Mouse (Mus musculus) hindbrain, embryonic 15.5 days (tissue): ENCODE data around the gene Ptk7. TPM values are rescaled to one million over a fixed set of nuclear protein-coding genes. Genes with fewer than 3 reads are reported as not detected.

ENCODE experiments used
- ATAC-seq: fragments of 200-750 bp; cut with Nextera tagmentation; 2 replicates; pipeline ENCODE4 v1.8.0; 2017; ENCODE audit warnings: low read depth, moderate number of reproducible peaks, moderate TSS enrichment; ENCODE audit not compliant: low FRiP score
- H3K27ac ChIP-seq: fragments of 300-500 bp; sonication (generic); replicated peaks from 2 replicates; pipeline ENCODE4 v1.5.1; 2015; ENCODE audit warnings: mild to moderate bottlenecking, inconsistent platforms
- H3K27me3 ChIP-seq: fragments of 300-500 bp; sonication (generic); 2 replicates; pipeline ENCODE4 v1.6.1; 2015; ENCODE audit warnings: control low read depth, inconsistent platforms
- H3K36me3 ChIP-seq: fragments of 300-500 bp; sonication (generic); 2 replicates; pipeline ENCODE4 v1.6.1; 2015; ENCODE audit warnings: control low read depth, inconsistent platforms
- H3K4me1 ChIP-seq: fragments of 300-500 bp; sonication (generic); replicated peaks from 2 replicates; pipeline ENCODE4 v1.6.1; 2015; ENCODE audit warnings: control low read depth, inconsistent platforms
- H3K4me2 ChIP-seq: fragments of 300-500 bp; sonication (generic); 2 replicates; pipeline ENCODE4 v1.6.1; 2015; ENCODE audit warnings: moderate library complexity, mild to moderate bottlenecking, inconsistent platforms
- H3K4me3 ChIP-seq: fragments of 300-500 bp; sonication (generic); 2 replicates; pipeline ENCODE4 v1.5.1; 2015; ENCODE audit warnings: mild to moderate bottlenecking, inconsistent platforms
- H3K9ac ChIP-seq: fragments of 300-500 bp; sonication (generic); 2 replicates; pipeline ENCODE4 v1.6.1; 2015; ENCODE audit warnings: inconsistent platforms
- H3K9me3 ChIP-seq: fragments of 300-500 bp; sonication (generic); 2 replicates; pipeline ENCODE4 v1.6.1; 2016; ENCODE audit warnings: control low read depth, inconsistent platforms
- WGBS: fragments of 180-500 bp; shearing (Covaris S2); methylation state at CpG from one replicate; pipeline ENCODE4 v1.1.7; 2015; 5-methylcytosine and 5-hydroxymethylcytosine counted together
- polyA plus RNA-seq: library from polyadenylated mRNA; unstranded; fragments of >200 nt; fragmentation: Nextera tagmentation; extraction: Ambion mirVana; gene quantifications from 2 replicates; pipeline ENCODE4 v1.2.1, GENCODE M21; 2015

Gene Ptk7
- polyA plus RNA-seq, 1 experiment from 2014 or later = 34.1 TPM

DNA sequence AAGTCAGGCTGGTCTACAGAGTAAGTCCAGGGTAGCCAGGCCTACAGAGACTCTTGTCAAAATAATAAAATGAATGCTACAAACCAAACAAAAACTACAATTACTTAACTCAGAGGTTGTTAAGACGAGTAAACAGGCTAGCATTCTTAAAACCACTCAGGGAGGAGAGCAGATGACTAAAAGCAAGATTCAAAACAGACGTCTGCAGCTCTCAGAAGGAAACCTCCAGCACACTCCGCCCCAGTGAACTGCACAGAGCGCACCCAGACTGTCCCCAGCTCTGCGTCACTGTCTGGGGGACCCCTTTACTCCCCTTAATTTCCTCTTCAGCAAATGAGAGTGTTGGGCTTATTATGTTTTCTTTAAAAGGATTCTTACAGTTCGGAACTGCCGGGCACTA lies 77.2 kb downstream of the Ptk7 start:
- peak overlapping the region; percentile 68; the same call in 1 of the 2 replicates for H3K27ac ChIP-seq
- peaks cover 39% of the 10 kb centered on the region for H3K4me1 ChIP-seq
- no peaks in the 10 kb centered on the region; the same call in 1 of the 2 replicates for H3K27me3 ChIP-seq
- peak overlapping the region; percentile 91; the same call in 1 of the 2 replicates for H3K4me3 ChIP-seq
- H3K36me3 ChIP-seq = peaks cover 40% of the 10 kb centered on the region
- H3K9me3 ChIP-seq = no peaks in the 10 kb centered on the region
- peak overlapping the region; percentile 84 for H3K4me2 ChIP-seq
- ATAC-seq = no peak
- no peak overlapping the region for H3K9ac ChIP-seq
- WGBS = 83% methylated on average over 7 of the region's 7 CpGs

DNA sequence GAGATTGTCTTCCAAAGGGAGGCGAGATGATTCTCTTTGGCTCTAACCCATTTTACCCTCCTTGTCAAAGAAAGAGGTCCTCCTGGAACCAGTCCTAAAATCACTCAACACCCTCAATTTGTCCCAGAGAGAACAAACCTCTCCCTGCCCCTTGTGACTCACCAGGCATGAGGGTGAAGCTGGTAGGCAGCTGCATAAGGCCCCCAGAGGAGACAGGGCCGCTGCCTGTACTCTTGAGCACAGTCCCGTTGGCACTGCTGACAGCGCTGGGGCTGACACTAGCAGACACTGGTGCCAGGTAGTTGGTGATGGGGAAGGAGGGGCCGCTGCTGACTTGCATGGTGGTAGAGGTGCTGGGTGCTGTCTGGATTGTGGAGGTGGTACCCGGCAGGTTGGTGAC lies 77.9 kb downstream of the Ptk7 start:
- 92% methylated on average over 6 of the region's 6 CpGs for WGBS

GRCm38 (mm10) chr17:46550904-46551303 lies 78.4 kb downstream of the Ptk7 start:
- H3K27ac ChIP-seq = no peak overlapping the region
- H3K9me3 ChIP-seq = no peaks in the 10 kb centered on the region
- no peak overlapping the region for H3K4me3 ChIP-seq
- peaks cover 42% of the 10 kb centered on the region for H3K4me1 ChIP-seq
- 89% methylated on average over 7 of the region's 7 CpGs for WGBS
- no peaks in the 10 kb centered on the region; the same call in 1 of the 2 replicates for H3K27me3 ChIP-seq
- peaks cover 40% of the 10 kb centered on the region for H3K36me3 ChIP-seq
- H3K9ac ChIP-seq = no peak overlapping the region
- no peak for ATAC-seq
- no peak overlapping the region for H3K4me2 ChIP-seq

More for the DNA sequence above, 77.9 kb downstream of the Ptk7 start:
- H3K27ac ChIP-seq = no peak overlapping the region
- H3K4me3 ChIP-seq = no peak overlapping the region
- H3K9ac ChIP-seq = no peak overlapping the region
- H3K4me2 ChIP-seq = no peak overlapping the region
- peaks cover 40% of the 10 kb centered on the region for H3K36me3 ChIP-seq
- H3K9me3 ChIP-seq = no peaks in the 10 kb centered on the region
- H3K4me1 ChIP-seq = peaks cover 40% of the 10 kb centered on the region
- no peak for ATAC-seq
- no peaks in the 10 kb centered on the region; the same call in 1 of the 2 replicates for H3K27me3 ChIP-seq

DNA sequence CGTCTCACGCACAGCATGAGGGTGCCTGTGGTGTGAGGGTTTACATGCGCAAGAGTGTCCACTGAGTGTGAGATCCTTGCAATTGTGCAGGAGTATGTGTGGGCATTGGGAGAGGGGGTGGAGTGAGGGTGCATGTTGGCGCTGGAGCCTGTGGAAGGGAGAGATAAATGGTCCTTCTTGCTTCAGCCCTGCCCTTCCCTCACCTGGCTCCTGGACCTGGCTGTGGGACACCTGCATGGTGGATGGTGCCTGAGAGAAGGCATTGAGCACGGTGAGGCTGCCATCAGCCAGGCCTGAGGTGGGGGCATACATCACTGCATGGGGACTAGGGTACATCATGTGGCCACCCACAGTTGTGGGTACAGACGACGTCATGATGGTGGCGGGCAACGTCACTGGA lies 79.7 kb downstream of the Ptk7 start:
- H3K4me3 ChIP-seq = no peak overlapping the region
- H3K36me3 ChIP-seq = peaks cover 40% of the 10 kb centered on the region
- H3K4me1 ChIP-seq = peaks cover 50% of the 10 kb centered on the region
- ATAC-seq = no peak
- no peak overlapping the region for H3K27ac ChIP-seq
- H3K9me3 ChIP-seq = no peaks in the 10 kb centered on the region
- H3K9ac ChIP-seq = no peak overlapping the region
- H3K27me3 ChIP-seq = no peaks in the 10 kb centered on the region; the same call in 1 of the 2 replicates
- 89% methylated on average over 9 of the region's 9 CpGs for WGBS
- H3K4me2 ChIP-seq = no peak overlapping the region

DNA sequence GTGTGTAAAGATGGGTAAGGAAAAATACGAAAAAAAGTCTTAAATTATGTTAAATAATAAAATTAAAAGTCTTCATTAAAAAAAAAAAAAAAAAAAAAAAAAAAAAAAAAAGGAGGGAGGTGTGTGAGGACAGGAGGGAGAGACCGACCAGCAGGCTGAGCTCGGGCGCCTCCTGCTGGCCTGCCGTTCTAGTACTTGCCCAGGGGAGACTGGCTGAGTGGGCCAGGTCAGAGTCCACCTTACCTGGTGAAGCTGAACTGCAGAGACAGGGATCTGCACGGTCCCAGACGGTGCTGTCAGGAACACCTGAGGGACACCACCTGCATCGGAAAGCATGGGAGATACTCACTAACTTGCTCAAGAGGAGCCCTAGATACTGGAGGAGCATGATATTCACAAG lies 80.1 kb downstream of the Ptk7 start:
- Histone ChIP-seq H3K36me3 (peaks cover 40% of the 10 kb centered on the region), H3K27ac (no peak overlapping the region), H3K4me2 (no peak overlapping the region), H3K27me3 (no peaks in the 10 kb centered on the region; the same call in 1 of the 2 replicates), H3K9ac (no peak overlapping the region), H3K4me3 (no peak overlapping the region), H3K4me1 (peaks cover 46% of the 10 kb centered on the region), H3K9me3 (no peaks in the 10 kb centered on the region)
- ATAC-seq = no peak
- WGBS = 30% methylated on average over 8 of the region's 8 CpGs

- H3K4me3 ChIP-seq = no peak overlapping the region
- peaks cover 40% of the 10 kb centered on the region for H3K36me3 ChIP-seq
- WGBS = 57% methylated on average over 11 of the region's 11 CpGs
- no peaks in the 10 kb centered on the region; the same call in 1 of the 2 replicates for H3K27me3 ChIP-seq
- H3K9ac ChIP-seq = no peak overlapping the region
- ATAC-seq = no peak
- H3K9me3 ChIP-seq = no peaks in the 10 kb centered on the region
- H3K27ac ChIP-seq = no peak overlapping the region
- peaks cover 41% of the 10 kb centered on the region for H3K4me1 ChIP-seq
- H3K4me2 ChIP-seq = no peak overlapping the region
Measured at GRCm38 (mm10) chr17:46548741-46549140, 80.6 kb downstream of the Ptk7 start.

DNA sequence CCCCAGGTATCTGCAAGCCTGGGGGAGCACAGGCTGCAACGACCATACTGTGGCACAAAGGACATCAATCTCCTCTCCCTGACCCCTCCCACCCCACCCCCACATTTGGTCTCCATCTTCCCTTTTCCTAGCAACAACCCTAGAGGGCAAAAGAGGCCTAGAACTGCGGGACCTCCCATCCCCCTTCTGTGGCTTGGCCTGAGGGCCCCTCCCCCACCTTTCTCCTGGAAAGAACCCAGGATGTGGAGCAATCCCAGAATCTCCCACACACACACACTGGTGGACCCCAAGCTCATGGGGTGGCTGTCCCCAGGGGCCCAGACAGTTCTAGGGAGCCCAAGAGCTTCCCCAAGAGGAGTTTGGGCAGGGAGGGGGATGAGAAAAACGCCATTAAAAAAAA lies 81.4 kb downstream of the Ptk7 start:
- Histone ChIP-seq H3K4me2 (no peak overlapping the region), H3K9me3 (no peaks in the 10 kb centered on the region), H3K4me1 (peaks cover 33% of the 10 kb centered on the region), H3K27ac (no peak overlapping the region), H3K9ac (no peak overlapping the region), H3K27me3 (no peaks in the 10 kb centered on the region; the same call in 1 of the 2 replicates), H3K36me3 (peaks cover 46% of the 10 kb centered on the region), H3K4me3 (no peak overlapping the region)
- no peak for ATAC-seq
- WGBS = 25% methylated on average over 3 of the region's 3 CpGs

DNA sequence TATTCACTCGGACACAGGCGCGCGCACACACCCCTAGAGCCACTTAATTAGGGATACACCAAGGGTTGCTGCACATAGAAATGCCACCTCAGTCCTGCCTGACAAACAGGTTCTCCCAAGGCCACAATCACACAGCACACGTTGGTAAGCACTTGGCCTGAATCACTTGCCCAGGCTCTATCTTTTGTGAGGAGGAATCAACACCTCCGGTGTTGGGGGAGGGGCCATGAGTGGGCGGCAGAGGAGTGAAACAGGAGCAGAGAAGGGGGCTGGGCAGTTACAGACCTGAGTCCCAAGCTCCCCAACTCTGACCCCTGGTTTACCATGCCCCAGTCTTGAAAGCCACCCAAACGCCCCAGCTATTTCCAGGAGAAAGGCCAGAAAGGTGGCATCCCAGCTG lies 82.3 kb downstream of the Ptk7 start:
- H3K9ac ChIP-seq = no peak overlapping the region
- H3K36me3 ChIP-seq = peaks cover 44% of the 10 kb centered on the region
- H3K27me3 ChIP-seq = no peaks in the 10 kb centered on the region; the same call in 1 of the 2 replicates
- no peaks in the 10 kb centered on the region for H3K9me3 ChIP-seq
- WGBS = 15% methylated on average over 8 of the region's 8 CpGs
- peak overlapping the region; percentile 71; the same call in 1 of the 2 replicates for H3K4me3 ChIP-seq
- peaks cover 24% of the 10 kb centered on the region for H3K4me1 ChIP-seq
- H3K27ac ChIP-seq = no peak overlapping the region
- no peak for ATAC-seq
- H3K4me2 ChIP-seq = 0 out of 2 replicates have a peak overlapping the region, but pooled peaks have one; percentile 56

- H3K36me3 ChIP-seq = peaks cover 40% of the 10 kb centered on the region
- peak overlapping the region; percentile 87; the same call in 1 of the 2 replicates for H3K9ac ChIP-seq
- peak overlapping the region; percentile 56 for H3K4me2 ChIP-seq
- peaks cover 22% of the 10 kb centered on the region for H3K4me1 ChIP-seq
- H3K9me3 ChIP-seq = no peaks in the 10 kb centered on the region
- no peak; the same call in 1 of the 2 replicates for ATAC-seq
- WGBS = 14% methylated on average over 7 of the region's 7 CpGs
- H3K27me3 ChIP-seq = no peaks in the 10 kb centered on the region; the same call in 1 of the 2 replicates
- 0 out of 2 replicates have a peak overlapping the region, but pooled peaks have one; percentile 68 for H3K27ac ChIP-seq
- peak overlapping the region; percentile 71 for H3K4me3 ChIP-seq
Measured at GRCm38 (mm10) chr17:46546591-46546990, 82.7 kb downstream of the Ptk7 start.

- Histone ChIP-seq H3K4me2 (peak within 1 kb of the TSS; percentile 56), H3K27me3 (no peaks in the 10 kb centered on the region; the same call in 1 of the 2 replicates), H3K9ac (peak within 1 kb of the TSS; percentile 87), H3K36me3 (peaks cover 40% of the 10 kb centered on the region), H3K9me3 (no peaks in the 10 kb centered on the region), H3K4me3 (peak within 1 kb of the TSS; percentile 71), H3K27ac (peak within 1 kb of the TSS; percentile 68), H3K4me1 (peaks cover 22% of the 10 kb centered on the region)
- ATAC-seq = peak; percentile 93
- under 1% methylated on average over 47 of the region's 49 CpGs for WGBS
Measured at GRCm38 (mm10) chr17:46545813-46546564, 83.3 kb downstream of the Ptk7 start, which contains the start of gene Cul9. Cul9 (minus strand) TSS chr17:46546388.

DNA sequence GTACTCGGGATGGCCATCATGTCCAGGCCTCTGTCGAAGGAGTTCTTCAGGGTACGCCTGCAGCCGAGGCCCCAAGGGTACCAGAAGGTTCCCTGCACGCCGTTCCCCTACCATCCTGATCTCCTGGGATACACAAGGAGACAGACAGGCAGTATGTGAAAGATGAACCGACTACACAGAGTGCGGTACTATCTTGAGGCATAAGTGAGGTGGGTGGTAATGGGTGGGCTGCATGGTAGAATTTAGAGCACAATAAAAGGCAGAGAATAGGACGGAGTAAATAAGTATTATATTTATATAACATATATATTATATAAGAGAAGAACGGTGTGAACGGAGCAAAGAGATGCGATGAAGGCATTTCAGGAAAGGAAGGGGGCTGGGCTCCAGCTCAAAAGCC lies 85.6 kb downstream of the Ptk7 start:
- Histone ChIP-seq H3K36me3 (peaks cover 40% of the 10 kb centered on the region), H3K9me3 (no peaks in the 10 kb centered on the region), H3K9ac (no peak overlapping the region), H3K27ac (no peak overlapping the region), H3K4me3 (no peak overlapping the region), H3K27me3 (no peaks in the 10 kb centered on the region; the same call in 1 of the 2 replicates), H3K4me1 (peaks cover 22% of the 10 kb centered on the region), H3K4me2 (no peak overlapping the region)
- no peak for ATAC-seq
- WGBS = 90% methylated on average over 12 of the region's 12 CpGs

GRCm38 (mm10) chr17:46525579-46526307 lies 103.6 kb downstream of the Ptk7 start:
- H3K9me3 ChIP-seq = no peaks in the 10 kb centered on the region
- ATAC-seq = peak; percentile 52; the same call in 1 of the 2 replicates
- H3K4me3 ChIP-seq = no peak overlapping the region
- H3K9ac ChIP-seq = no peak overlapping the region
- WGBS = 38% methylated on average over 12 of the region's 12 CpGs
- H3K4me2 ChIP-seq = no peak overlapping the region
- H3K4me1 ChIP-seq = no peaks in the 10 kb centered on the region
- H3K27me3 ChIP-seq = no peaks in the 10 kb centered on the region
- peaks cover 40% of the 10 kb centered on the region for H3K36me3 ChIP-seq
- H3K27ac ChIP-seq = no peak overlapping the region
